Mouse (Mus musculus): Measurements from ENCODE around the gene Hydin. TPM values are rescaled to one million over a fixed set of nuclear protein-coding genes. Genes with fewer than 3 reads are reported as not detected.
"Not testable (repeated sequence)": the region's sequence is repeated elsewhere in the genome, so short reads cannot be mapped to it uniquely, and the experiment has no call there.

The Hydin gene
- polyA plus RNA-seq, 1 experiment from 2014 or later: 0.17 TPM

GRCm38 (mm10) chr8:110270659-110271058 is 3.9 kb downstream of the Hydin start:
- H3K4me1 ChIP-seq: no peaks in the 10 kb centered on the region
- no peak overlapping the region for H3K4me3 ChIP-seq (replicated peaks)
- no peak overlapping the region for H3K9ac ChIP-seq
- no peak overlapping the region for H3K27ac ChIP-seq
- H3K9me3 ChIP-seq: no peaks in the 10 kb centered on the region
- no peaks in the 10 kb centered on the region for H3K27me3 ChIP-seq (replicated peaks)
- WGBS: 85% methylated on average over 4 of the region's 4 CpGs
- no peak for ATAC-seq (ENCODE audit: insufficient read depth, low FRiP score, low read depth)
- H3K36me3 ChIP-seq: no peaks in the 10 kb centered on the region
- no peak overlapping the region for H3K4me2 ChIP-seq

GRCm38 (mm10) chr8:110273394-110273793 is 6.6 kb downstream of the Hydin start:
- WGBS: 65% methylated on average over 2 of the region's 2 CpGs

GRCm38 (mm10) chr8:110275465-110276258 is 8.9 kb downstream of the Hydin start:
- 84% methylated on average over 21 of the region's 21 CpGs for WGBS
- Histone ChIP-seq H3K36me3 (no peaks in the 10 kb centered on the region), H3K27ac (no peak overlapping the region), H3K9ac (no peak overlapping the region), H3K4me2 (no peak overlapping the region), H3K4me3 (replicated peaks) (no peak overlapping the region), H3K27me3 (replicated peaks) (no peaks in the 10 kb centered on the region), H3K4me1 (no peaks in the 10 kb centered on the region), H3K9me3 (no peaks in the 10 kb centered on the region)
- no peak for ATAC-seq (ENCODE audit: insufficient read depth, low FRiP score, low read depth)

More at GRCm38 (mm10) chr8:110273394-110273793, 6.6 kb downstream of the Hydin start:
- no peaks in the 10 kb centered on the region for H3K36me3 ChIP-seq
- ATAC-seq (ENCODE audit: insufficient read depth, low FRiP score, low read depth): no peak
- H3K4me2 ChIP-seq: no peak overlapping the region
- H3K4me1 ChIP-seq: no peaks in the 10 kb centered on the region
- no peak overlapping the region for H3K9ac ChIP-seq
- no peak overlapping the region for H3K4me3 ChIP-seq (replicated peaks)
- no peaks in the 10 kb centered on the region for H3K9me3 ChIP-seq
- no peak overlapping the region for H3K27ac ChIP-seq
- H3K27me3 ChIP-seq (replicated peaks): no peaks in the 10 kb centered on the region

GRCm38 (mm10) chr8:110276259-110276560 is 9.4 kb downstream of the Hydin start:
- ATAC-seq (ENCODE audit: insufficient read depth, low FRiP score, low read depth): no peak
- 74% methylated on average over 1 of the region's 1 CpGs for WGBS
- no peaks in the 10 kb centered on the region for H3K4me1 ChIP-seq

GRCm38 (mm10) chr8:110312715-110313114 is 45.9 kb downstream of the Hydin start:
- no peak overlapping the region for H3K27ac ChIP-seq
- H3K9ac ChIP-seq: no peak overlapping the region
- no peaks in the 10 kb centered on the region for H3K9me3 ChIP-seq
- H3K4me1 ChIP-seq: no peaks in the 10 kb centered on the region
- ATAC-seq (ENCODE audit: insufficient read depth, low FRiP score, low read depth): no peak
- 76% methylated on average over 2 of the region's 2 CpGs for WGBS
- H3K27me3 ChIP-seq (replicated peaks): no peaks in the 10 kb centered on the region
- no peaks in the 10 kb centered on the region for H3K36me3 ChIP-seq
- no peak overlapping the region for H3K4me2 ChIP-seq
- H3K4me3 ChIP-seq (replicated peaks): no peak overlapping the region

More at GRCm38 (mm10) chr8:110276259-110276560, 9.4 kb downstream of the Hydin start:
- no peaks in the 10 kb centered on the region for H3K9me3 ChIP-seq
- no peaks in the 10 kb centered on the region for H3K27me3 ChIP-seq (replicated peaks)
- no peak overlapping the region for H3K27ac ChIP-seq
- H3K9ac ChIP-seq: no peak overlapping the region
- no peaks in the 10 kb centered on the region for H3K36me3 ChIP-seq
- no peak overlapping the region for H3K4me2 ChIP-seq
- H3K4me3 ChIP-seq (replicated peaks): no peak overlapping the region

- no peak overlapping the region for H3K9ac ChIP-seq
- no peaks in the 10 kb centered on the region for H3K9me3 ChIP-seq
- WGBS: 63% methylated on average over 7 of the region's 7 CpGs
- H3K4me1 ChIP-seq: no peaks in the 10 kb centered on the region
- H3K27me3 ChIP-seq (replicated peaks): no peaks in the 10 kb centered on the region
- H3K27ac ChIP-seq: no peak overlapping the region
- no peaks in the 10 kb centered on the region for H3K36me3 ChIP-seq
- ATAC-seq (ENCODE audit: insufficient read depth, low FRiP score, low read depth): no peak
- H3K4me3 ChIP-seq (replicated peaks): no peak overlapping the region
- H3K4me2 ChIP-seq: no peak overlapping the region
These were observed 49.0 kb downstream of the Hydin start for GRCm38 (mm10) chr8:110315826-110316225.

- H3K9ac ChIP-seq: no peak overlapping the region
- no peaks in the 10 kb centered on the region for H3K4me1 ChIP-seq
- no peak overlapping the region for H3K4me3 ChIP-seq (replicated peaks)
- H3K4me2 ChIP-seq: no peak overlapping the region
- H3K27ac ChIP-seq: no peak overlapping the region
- 75% methylated on average over 4 of the region's 4 CpGs for WGBS
- H3K36me3 ChIP-seq: no peaks in the 10 kb centered on the region
- no peaks in the 10 kb centered on the region for H3K27me3 ChIP-seq (replicated peaks)
- ATAC-seq (ENCODE audit: insufficient read depth, low FRiP score, low read depth): no peak
- no peaks in the 10 kb centered on the region for H3K9me3 ChIP-seq
These were observed 52.8 kb downstream of the Hydin start for GRCm38 (mm10) chr8:110319586-110319985.

GRCm38 (mm10) chr8:110321446-110321845 is 54.7 kb downstream of the Hydin start:
- H3K4me1 ChIP-seq: no peaks in the 10 kb centered on the region
- H3K27me3 ChIP-seq (replicated peaks): no peaks in the 10 kb centered on the region
- no peaks in the 10 kb centered on the region for H3K36me3 ChIP-seq
- no peaks in the 10 kb centered on the region for H3K9me3 ChIP-seq
- ATAC-seq (ENCODE audit: insufficient read depth, low FRiP score, low read depth): no peak
- H3K4me3 ChIP-seq (replicated peaks): no peak overlapping the region
- H3K9ac ChIP-seq: no peak overlapping the region
- H3K4me2 ChIP-seq: no peak overlapping the region
- WGBS: 74% methylated on average over 2 of the region's 2 CpGs
- no peak overlapping the region for H3K27ac ChIP-seq

- Histone ChIP-seq H3K27ac (no peak overlapping the region), H3K27me3 (replicated peaks) (no peaks in the 10 kb centered on the region), H3K36me3 (no peaks in the 10 kb centered on the region), H3K9me3 (no peaks in the 10 kb centered on the region), H3K9ac (no peak overlapping the region), H3K4me1 (no peaks in the 10 kb centered on the region), H3K4me3 (replicated peaks) (no peak overlapping the region), H3K4me2 (no peak overlapping the region)
- ATAC-seq (ENCODE audit: insufficient read depth, low FRiP score, low read depth): no peak
- 77% methylated on average over 10 of the region's 10 CpGs for WGBS
These were observed 57.3 kb downstream of the Hydin start for GRCm38 (mm10) chr8:110323981-110324574.

- ATAC-seq (ENCODE audit: insufficient read depth, low FRiP score, low read depth); H3K4me2 ChIP-seq: not testable (repeated sequence)
These were observed 60.3 kb downstream of the Hydin start for GRCm38 (mm10) chr8:110327120-110327519.

GRCm38 (mm10) chr8:110333376-110333775 is 66.6 kb downstream of the Hydin start:
- H3K36me3 ChIP-seq: no peaks in the 10 kb centered on the region
- H3K9me3 ChIP-seq: no peaks in the 10 kb centered on the region
- 73% methylated on average over 7 of the region's 7 CpGs for WGBS
- no peak overlapping the region for H3K27ac ChIP-seq
- H3K4me3 ChIP-seq (replicated peaks): no peak overlapping the region
- no peaks in the 10 kb centered on the region for H3K27me3 ChIP-seq (replicated peaks)
- no peak for ATAC-seq (ENCODE audit: insufficient read depth, low FRiP score, low read depth)
- no peaks in the 10 kb centered on the region for H3K4me1 ChIP-seq
- no peak overlapping the region for H3K9ac ChIP-seq
- H3K4me2 ChIP-seq: no peak overlapping the region

More at GRCm38 (mm10) chr8:110327120-110327519, 60.3 kb downstream of the Hydin start:
- H3K4me3 ChIP-seq (replicated peaks); H3K27ac ChIP-seq; H3K9me3 ChIP-seq; H3K9ac ChIP-seq; H3K4me1 ChIP-seq; H3K36me3 ChIP-seq; H3K27me3 ChIP-seq (replicated peaks): not testable (repeated sequence)

GRCm38 (mm10) chr8:110339447-110339846 is 72.7 kb downstream of the Hydin start:
- Histone ChIP-seq H3K4me3 (replicated peaks) (no peak overlapping the region), H3K9me3 (no peaks in the 10 kb centered on the region), H3K27ac (no peak overlapping the region), H3K9ac (no peak overlapping the region), H3K4me1 (no peaks in the 10 kb centered on the region), H3K27me3 (replicated peaks) (no peaks in the 10 kb centered on the region), H3K4me2 (no peak overlapping the region), H3K36me3 (no peaks in the 10 kb centered on the region)
- no peak for ATAC-seq (ENCODE audit: insufficient read depth, low FRiP score, low read depth)
- 70% methylated on average over 2 of the region's 2 CpGs for WGBS
